Mouse (Mus musculus) urinary bladder, postnatal 0 days (tissue): ENCODE measurements around the gene Plxna2. TPM values are rescaled to one million over a fixed set of nuclear protein-coding genes. Genes with fewer than 3 reads are reported as not detected.

Source experiments
- microRNA-seq: library from miRNA; unstranded; fragments of <30 nt; microRNA quantifications from one replicate; pipeline ENCODE4, GENCODE M21; 2016
- polyA plus RNA-seq: library from polyadenylated mRNA; unstranded; fragments of >200 nt; fragmentation: Nextera tagmentation; extraction: Ambion mirVana; gene quantifications from 2 replicates; pipeline ENCODE4 v1.2.1, GENCODE M21; 2015

Plxna2 gene
- polyA plus RNA-seq, result 2.8 and 3.1 TPM in 2 replicates

DNA sequence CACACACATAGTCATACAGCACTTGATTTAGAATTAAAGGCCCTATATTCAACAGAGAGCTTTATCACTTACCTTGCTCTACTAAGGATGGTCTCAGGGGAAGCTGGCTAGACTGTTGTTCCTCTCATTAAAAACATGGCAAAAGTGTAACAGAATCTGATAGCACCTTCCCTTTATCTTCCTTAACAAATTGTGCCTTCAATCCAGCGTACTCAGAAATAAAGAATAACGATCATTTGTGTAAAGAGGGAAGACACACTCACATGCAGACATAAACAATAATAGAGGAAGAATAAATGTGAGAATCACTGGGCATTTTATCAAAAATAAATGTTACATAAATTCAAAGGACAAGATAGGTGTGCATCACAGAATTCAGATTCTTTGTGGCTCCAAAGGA, at the start of gene Plxna2:
TSS of gene Plxna2 (plus strand) at position 301 of the 400 bp plus-strand sequence.

Small RNAs within 50 kb of the gene (microRNA-seq; reads per million reads assigned to microRNA genes)
- gene Mir3962, result 1.9 reads per million
